In genomic region chr1:137922769-137923168, GRCm38 (mm10) we compare ENCODE assay signal across 13 mouse cellular contexts.
DNase-seq lines count a peak whose midpoint lies in the region; ATAC-seq lines count a peak whose summit lies in the region.
"Had no signal": no experiment of that assay in that cellular context is flagged by ENCODE, and none has a peak within 500 bp of the region (broad histone marks: within the 10 kb centered on the region; RNA-seq: fewer than 3 reads in every experiment).

No protein-coding gene starts in this region.

- DNase-seq in frontal cortex, postnatal 25 days (ENCODE audit: low spot score in 2 of 2), result no peak
- DNase-seq in neural tube, embryonic 10.5 days (ENCODE audit: extremely low spot score, low spot score), result no peak
- DNase-seq in splenic B cell, adult 2 months (ENCODE audit: low read depth, low spot score), result peak; percentile 83
- no peak for DNase-seq in adrenal gland, postnatal 36 days
- DNase-seq: adrenal gland, postnatal 14 days; cerebellum, adult 8-10 months; kidney, adult 9 months; retina, postnatal 1 day; thymus, postnatal 36 days had no signal

- ATAC-seq in frontal cortex, adult (ENCODE audit: low TSS enrichment), result peak; percentile 89
- ATAC-seq in neural tube, embryonic 13.5 days (ENCODE audit: low read depth), result no peak
- ATAC-seq in megakaryocyte progenitor cell, adult 5-6 weeks (replicated peaks; ENCODE audit: poor library complexity), result peak; percentile 63
- no peak for ATAC-seq in activated CD4-positive, CD25-positive, alpha-beta regulatory T cell, adult 4 months

- WGBS in neural tube, embryonic 13.5 days, result 76% methylated on average over 7 of the region's 7 CpGs

- H3K9me3 ChIP-seq in neural tube, embryonic 13.5 days, result no peaks in the 10 kb centered on the region

- 0 out of 2 replicates have a peak overlapping the region, but pooled peaks have one; percentile 46 for H3K27ac ChIP-seq in neural tube, embryonic 13.5 days (replicated peaks)

- H3K36me3 ChIP-seq in neural tube, embryonic 13.5 days, result peaks cover 5% of the 10 kb centered on the region; the same call in 1 of the 2 replicates
- no peaks in the 10 kb centered on the region for H3K36me3 ChIP-seq in splenic B cell, adult 2 months (ENCODE audit: control insufficient read depth, insufficient read depth, low read length, poor library complexity, severe bottlenecking)

- H3K4me3 ChIP-seq in neural tube, embryonic 13.5 days, result no peak overlapping the region

- no peak overlapping the region for H3K4me2 ChIP-seq in neural tube, embryonic 13.5 days

- H3K4me1 ChIP-seq in neural tube, embryonic 13.5 days (replicated peaks), result peaks cover 56% of the 10 kb centered on the region

- H3K27me3 ChIP-seq in neural tube, embryonic 13.5 days, result no peaks in the 10 kb centered on the region
- no peaks in the 10 kb centered on the region for H3K27me3 ChIP-seq in splenic B cell, adult 2 months (ENCODE audit: control insufficient read depth, insufficient read depth, low read length, poor library complexity, severe bottlenecking)

- H3K9ac ChIP-seq in neural tube, embryonic 13.5 days, result no peak overlapping the region

Comparison
In these comparisons a context has a peak if more than half of its experiments do, and no peak if none do; other contexts are left out.
1. ATAC-seq: peak in frontal cortex, adult (single experiment) and megakaryocyte progenitor cell, adult 5-6 weeks (single experiment); none in neural tube, embryonic 13.5 days (single experiment) and activated CD4-positive, CD25-positive, alpha-beta regulatory T cell, adult 4 months (single experiment).